Mouse (Mus musculus): Measurements from ENCODE around the gene Zfp219. TPM values are rescaled to one million over a fixed set of nuclear protein-coding genes. Genes with fewer than 3 reads are reported as not detected.
"Not testable (repeated sequence)": the region's sequence is repeated elsewhere in the genome, so short reads cannot be mapped to it uniquely, and the experiment has no call there.

The Zfp219 gene
- polyA plus RNA-seq, 1 experiment from 2014 or later = 19.8 TPM

- H3K9ac ChIP-seq (ENCODE audit: low read depth, low read length) = no peak overlapping the region
- H3K4me1 ChIP-seq (replicated peaks; ENCODE audit: control insufficient read depth, insufficient read depth, low read length) = no peaks in the 10 kb centered on the region; the same call in 1 of the 2 replicates
- H3K27ac ChIP-seq (ENCODE audit: low read depth, low read length) = no peak overlapping the region
- DNase-seq (ENCODE audit: low spot score) = no peak
- no peak overlapping the region for H3K4me3 ChIP-seq (ENCODE audit: low read depth, low read length)
- H3K36me3 ChIP-seq (ENCODE audit: control insufficient read depth, insufficient read depth, low read length) = no peaks in the 10 kb centered on the region
- H3K27me3 ChIP-seq (replicated peaks; ENCODE audit: control insufficient read depth, insufficient read depth, low read length) = no peaks in the 10 kb centered on the region
- no peak for ATAC-seq (replicated peaks; ENCODE audit: low FRiP score)
- no peaks in the 10 kb centered on the region for H3K9me3 ChIP-seq (ENCODE audit: control insufficient read depth, low read length)
- 75% methylated on average over 6 of the region's 6 CpGs for WGBS
- H3K4me2 ChIP-seq = no peak overlapping the region
Observed at GRCm38 (mm10) chr14:52043446-52043845, 22.9 kb upstream of the Zfp219 start.

- not testable (repeated sequence) for H3K36me3 ChIP-seq (ENCODE audit: control insufficient read depth, insufficient read depth, low read length); ATAC-seq (replicated peaks; ENCODE audit: low FRiP score); H3K4me1 ChIP-seq (replicated peaks; ENCODE audit: control insufficient read depth, insufficient read depth, low read length); H3K27me3 ChIP-seq (replicated peaks; ENCODE audit: control insufficient read depth, insufficient read depth, low read length); H3K4me3 ChIP-seq (ENCODE audit: low read depth, low read length); H3K9me3 ChIP-seq (ENCODE audit: control insufficient read depth, low read length); H3K27ac ChIP-seq (ENCODE audit: low read depth, low read length); H3K9ac ChIP-seq (ENCODE audit: low read depth, low read length); H3K4me2 ChIP-seq; DNase-seq (ENCODE audit: low spot score)
- WGBS = 41% methylated on average over 3 of the region's 3 CpGs
Observed at GRCm38 (mm10) chr14:52042359-52042758, 21.8 kb upstream of the Zfp219 start, which contains the start of gene Olfr221. Gene Olfr221, minus strand, starts transcription at chr14:52042459.

GRCm38 (mm10) chr14:52039332-52039731 is 18.8 kb upstream of the Zfp219 start:
- H3K27me3 ChIP-seq (replicated peaks; ENCODE audit: control insufficient read depth, insufficient read depth, low read length) = 0 out of 2 replicates have a peak, but pooled peaks cover 2% of the 10 kb centered on the region
- H3K36me3 ChIP-seq (ENCODE audit: control insufficient read depth, insufficient read depth, low read length) = no peaks in the 10 kb centered on the region
- H3K4me1 ChIP-seq (replicated peaks; ENCODE audit: control insufficient read depth, insufficient read depth, low read length) = no peaks in the 10 kb centered on the region
- no peak overlapping the region for H3K4me2 ChIP-seq
- no peak overlapping the region for H3K9ac ChIP-seq (ENCODE audit: low read depth, low read length)
- 74% methylated on average over 5 of the region's 5 CpGs for WGBS
- DNase-seq (ENCODE audit: low spot score) (no peak), ATAC-seq (replicated peaks; ENCODE audit: low FRiP score) (no peak)
- H3K4me3 ChIP-seq (ENCODE audit: low read depth, low read length) = no peak overlapping the region
- H3K9me3 ChIP-seq (ENCODE audit: control insufficient read depth, low read length) = no peaks in the 10 kb centered on the region
- no peak overlapping the region for H3K27ac ChIP-seq (ENCODE audit: low read depth, low read length)

- H3K4me3 ChIP-seq (ENCODE audit: low read depth, low read length) = no peak overlapping the region
- 81% methylated on average over 6 of the region's 6 CpGs for WGBS
- H3K9me3 ChIP-seq (ENCODE audit: control insufficient read depth, low read length) = no peaks in the 10 kb centered on the region
- H3K27ac ChIP-seq (ENCODE audit: low read depth, low read length) = no peak overlapping the region
- no peak for ATAC-seq (replicated peaks; ENCODE audit: low FRiP score)
- H3K9ac ChIP-seq (ENCODE audit: low read depth, low read length) = no peak overlapping the region
- DNase-seq (ENCODE audit: low spot score) = no peak
- H3K27me3 ChIP-seq (replicated peaks; ENCODE audit: control insufficient read depth, insufficient read depth, low read length) = 0 out of 2 replicates have a peak, but pooled peaks cover 2% of the 10 kb centered on the region
- no peaks in the 10 kb centered on the region for H3K36me3 ChIP-seq (ENCODE audit: control insufficient read depth, insufficient read depth, low read length)
- H3K4me2 ChIP-seq = no peak overlapping the region
- H3K4me1 ChIP-seq (replicated peaks; ENCODE audit: control insufficient read depth, insufficient read depth, low read length) = no peaks in the 10 kb centered on the region
Observed at GRCm38 (mm10) chr14:52035926-52036325, 15.4 kb upstream of the Zfp219 start.

GRCm38 (mm10) chr14:52026342-52026741 is 5.8 kb upstream of the Zfp219 start:
- Histone ChIP-seq H3K9me3 (ENCODE audit: control insufficient read depth, low read length) (no peaks in the 10 kb centered on the region), H3K4me3 (ENCODE audit: low read depth, low read length) (no peak overlapping the region), H3K36me3 (ENCODE audit: control insufficient read depth, insufficient read depth, low read length) (no peaks in the 10 kb centered on the region), H3K4me1 (replicated peaks; ENCODE audit: control insufficient read depth, insufficient read depth, low read length) (peaks cover 20% of the 10 kb centered on the region), H3K27me3 (replicated peaks; ENCODE audit: control insufficient read depth, insufficient read depth, low read length) (no peaks in the 10 kb centered on the region), H3K9ac (ENCODE audit: low read depth, low read length) (no peak overlapping the region), H3K27ac (ENCODE audit: low read depth, low read length) (no peak overlapping the region), H3K4me2 (no peak overlapping the region)
- no peak for DNase-seq (ENCODE audit: low spot score)
- WGBS = 83% methylated on average over 4 of the region's 4 CpGs
- ATAC-seq (replicated peaks; ENCODE audit: low FRiP score) = no peak

GRCm38 (mm10) chr14:52024133-52024532 is 3.6 kb upstream of the Zfp219 start:
- no peaks in the 10 kb centered on the region for H3K9me3 ChIP-seq (ENCODE audit: control insufficient read depth, low read length)
- ATAC-seq (replicated peaks; ENCODE audit: low FRiP score) = no peak
- no peaks in the 10 kb centered on the region for H3K36me3 ChIP-seq (ENCODE audit: control insufficient read depth, insufficient read depth, low read length)
- no peak for DNase-seq (ENCODE audit: low spot score)
- no peak overlapping the region for H3K9ac ChIP-seq (ENCODE audit: low read depth, low read length)
- 59% methylated on average over 2 of the region's 2 CpGs for WGBS
- no peak overlapping the region for H3K4me3 ChIP-seq (ENCODE audit: low read depth, low read length)
- H3K27ac ChIP-seq (ENCODE audit: low read depth, low read length) = peak overlapping the region; percentile 99; the same call in 1 of the 2 replicates
- H3K4me1 ChIP-seq (replicated peaks; ENCODE audit: control insufficient read depth, insufficient read depth, low read length) = peaks cover 26% of the 10 kb centered on the region
- H3K27me3 ChIP-seq (replicated peaks; ENCODE audit: control insufficient read depth, insufficient read depth, low read length) = no peaks in the 10 kb centered on the region
- H3K4me2 ChIP-seq = peak overlapping the region; percentile 55; the same call in 1 of the 2 replicates

GRCm38 (mm10) chr14:52022709-52023459 is 2.4 kb upstream of the Zfp219 start:
- H3K9me3 ChIP-seq (ENCODE audit: control insufficient read depth, low read length) = no peaks in the 10 kb centered on the region
- 8% methylated on average over 23 of the region's 23 CpGs for WGBS
- peaks cover 38% of the 10 kb centered on the region for H3K4me1 ChIP-seq (replicated peaks; ENCODE audit: control insufficient read depth, insufficient read depth, low read length)
- H3K36me3 ChIP-seq (ENCODE audit: control insufficient read depth, insufficient read depth, low read length) = 0 out of 2 replicates have a peak, but pooled peaks cover 3% of the 10 kb centered on the region
- peak overlapping the region; percentile 26 for H3K4me3 ChIP-seq (ENCODE audit: low read depth, low read length)
- H3K27me3 ChIP-seq (replicated peaks; ENCODE audit: control insufficient read depth, insufficient read depth, low read length) = no peaks in the 10 kb centered on the region
- H3K9ac ChIP-seq (ENCODE audit: low read depth, low read length) = peak overlapping the region; percentile 49
- peak overlapping the region; percentile 55 for H3K4me2 ChIP-seq
- H3K27ac ChIP-seq (ENCODE audit: low read depth, low read length) = peak overlapping the region; percentile 99
- ATAC-seq (replicated peaks; ENCODE audit: low FRiP score) (peak; percentile 16), DNase-seq (ENCODE audit: low spot score) (peak; percentile 89)

- Histone ChIP-seq H3K36me3 (ENCODE audit: control insufficient read depth, insufficient read depth, low read length) (0 out of 2 replicates have a peak, but pooled peaks cover 3% of the 10 kb centered on the region), H3K9me3 (ENCODE audit: control insufficient read depth, low read length) (no peaks in the 10 kb centered on the region), H3K9ac (ENCODE audit: low read depth, low read length) (peak overlapping the region; percentile 49), H3K4me1 (replicated peaks; ENCODE audit: control insufficient read depth, insufficient read depth, low read length) (peaks cover 41% of the 10 kb centered on the region), H3K4me3 (ENCODE audit: low read depth, low read length) (peak overlapping the region; percentile 26), H3K27ac (ENCODE audit: low read depth, low read length) (peak overlapping the region; percentile 99), H3K27me3 (replicated peaks; ENCODE audit: control insufficient read depth, insufficient read depth, low read length) (no peaks in the 10 kb centered on the region), H3K4me2 (peak overlapping the region; percentile 55)
- DNase-seq (ENCODE audit: low spot score) (no peak), ATAC-seq (replicated peaks; ENCODE audit: low FRiP score) (no peak)
- WGBS = 64% methylated on average over 3 of the region's 3 CpGs
Observed at GRCm38 (mm10) chr14:52022244-52022708, 1.7 kb upstream of the Zfp219 start.

Measured in liver, embryonic 11.5 days (tissue).